In genomic region chr16:92301412-92301806, GRCm38 (mm10) we compare ENCODE assay signal across 8 mouse cellular contexts. TPM values are rescaled to one million over a fixed set of nuclear protein-coding genes. Genes with fewer than 3 reads are reported as not detected.
DNase-seq lines count a peak whose midpoint lies in the region; ATAC-seq and TF ChIP-seq lines count a peak whose summit lies in the region.

No protein-coding gene starts in this region.

- peak overlapping the region; percentile 94 for H3K4me2 ChIP-seq in heart, embryonic 13.5 days
- peak overlapping the region; percentile 72 for H3K4me2 ChIP-seq in hindbrain, embryonic 11.5 days (replicated peaks; ENCODE audit: low read depth, low read length)
- H3K4me2 ChIP-seq in liver, postnatal 0 days (ENCODE audit: low read depth, low read length) = peak overlapping the region; percentile 82

- DNase-seq in heart, adult 9 months (ENCODE audit: low spot score in 2 of 2) = no peak
- no peak for DNase-seq in ES-E14 (ENCODE audit: low read depth, low spot score)
- peak; percentile 41 for DNase-seq in embryo, embryonic 11 days
- DNase-seq in hindbrain, embryonic 11.5 days (ENCODE audit: low spot score) = no peak
- no peak for DNase-seq in liver, postnatal 0 days
- DNase-seq in adrenal gland, adult 8-10 months = no peak

- in situ Hi-C loops in ES-E14 (cut with MboI; ENCODE audit: low sequenced_read_pairs in 2 of 2, unreplicated experiment in 2 of 2) = no loop called here

- H3K27ac ChIP-seq in heart, embryonic 13.5 days (replicated peaks) = peak overlapping the region; percentile 78
- H3K27ac ChIP-seq in ES-E14 (ENCODE audit: insufficient read depth, low read depth, low read length, poor library complexity, severe bottlenecking) = no peak overlapping the region
- H3K27ac ChIP-seq in hindbrain, embryonic 11.5 days (ENCODE audit: low read depth, low read length) = no peak overlapping the region
- H3K27ac ChIP-seq in liver, postnatal 0 days (ENCODE audit: low read depth) = peak overlapping the region; percentile 30; the same call in 1 of the 2 replicates
- 0 out of 2 replicates have a peak overlapping the region, but pooled peaks have one; percentile 3 for H3K27ac ChIP-seq in small intestine, adult 2 months (ENCODE audit: insufficient read depth, low read depth, low read length)

- ATAC-seq in heart, embryonic 13.5 days (ENCODE audit: extremely low read depth, insufficient number of reproducible peaks, low FRiP score, low TSS enrichment) = peak; percentile 35
- peak; percentile 75 for ATAC-seq in hindbrain, embryonic 11.5 days (ENCODE audit: low FRiP score)
- peak; percentile 61 for ATAC-seq in liver, postnatal 0 days

- peaks cover 12% of the 10 kb centered on the region for H3K36me3 ChIP-seq in heart, embryonic 13.5 days
- H3K36me3 ChIP-seq in ES-E14 (ENCODE audit: control insufficient read depth, insufficient read depth, low read length, poor library complexity, severe bottlenecking) = no peaks in the 10 kb centered on the region
- no peaks in the 10 kb centered on the region for H3K36me3 ChIP-seq in hindbrain, embryonic 11.5 days (ENCODE audit: control insufficient read depth, insufficient read depth, low read length)
- H3K36me3 ChIP-seq in liver, postnatal 0 days (replicated peaks; ENCODE audit: insufficient read depth, low read length) = no peaks in the 10 kb centered on the region; the same call in 1 of the 2 replicates
- H3K36me3 ChIP-seq in small intestine, adult 2 months (ENCODE audit: control insufficient read depth, insufficient read depth, low read length) = peaks cover 3% of the 10 kb centered on the region; the same call in 1 of the 2 replicates

- no peaks in the 10 kb centered on the region for H3K27me3 ChIP-seq in heart, embryonic 13.5 days (replicated peaks)
- H3K27me3 ChIP-seq in hindbrain, embryonic 11.5 days (ENCODE audit: control insufficient read depth, insufficient read depth, low read length) = no peaks in the 10 kb centered on the region
- no peaks in the 10 kb centered on the region for H3K27me3 ChIP-seq in liver, postnatal 0 days (ENCODE audit: insufficient read depth, low read length)
- no peaks in the 10 kb centered on the region for H3K27me3 ChIP-seq in small intestine, adult 2 months (ENCODE audit: control insufficient read depth, insufficient read depth, low read length)

- peaks cover 29% of the 10 kb centered on the region for H3K4me1 ChIP-seq in heart, embryonic 13.5 days
- peaks cover 3 to 5% of the 10 kb centered on the region in 2 experiments; a peak in 2 of 4 replicates for H3K4me1 ChIP-seq in ES-E14 (ENCODE audit: control insufficient read depth in 2 of 2, insufficient read depth in 2 of 2, low read length in 2 of 2, poor library complexity in 1 of 2)
- H3K4me1 ChIP-seq in hindbrain, embryonic 11.5 days (replicated peaks; ENCODE audit: control insufficient read depth, insufficient read depth, low read length) = no peaks in the 10 kb centered on the region
- peaks cover 17% of the 10 kb centered on the region for H3K4me1 ChIP-seq in liver, postnatal 0 days (ENCODE audit: insufficient read depth)
- peaks cover 10% of the 10 kb centered on the region; the same call in 1 of the 2 replicates for H3K4me1 ChIP-seq in small intestine, adult 2 months (ENCODE audit: control insufficient read depth, insufficient read depth, insufficient read length, low read length)

- WGBS in heart, embryonic 13.5 days = under 1% methylated on average over 12 of the region's 12 CpGs
- WGBS in hindbrain, embryonic 11.5 days = under 1% methylated on average over 12 of the region's 12 CpGs
- WGBS in liver, postnatal 0 days (ENCODE audit: insufficient replicate concordance) = 3% methylated on average over 12 of the region's 12 CpGs
- 1% methylated on average over 12 of the region's 12 CpGs for WGBS in small intestine, adult 2 months

- peak overlapping the region; percentile 84 for H3K4me3 ChIP-seq in heart, embryonic 13.5 days
- H3K4me3 ChIP-seq in ES-E14 (ENCODE audit: insufficient read depth in 1 of 2, low read depth in 1 of 2, low read length in 2 of 2, poor library complexity in 1 of 2, severe bottlenecking in 1 of 2) = peak overlapping the region; percentile 59 to 72
- H3K4me3 ChIP-seq in hindbrain, embryonic 11.5 days (ENCODE audit: low read depth, low read length) = peak overlapping the region; percentile 60
- H3K4me3 ChIP-seq in liver, postnatal 0 days (ENCODE audit: low read depth, low read length) = peak overlapping the region; percentile 70
- peak overlapping the region; percentile 79 for H3K4me3 ChIP-seq in small intestine, adult 2 months (ENCODE audit: low read depth, low read length)

- no peak for TF ChIP-seq EP300 in liver, postnatal 0 days (IDR thresholded peaks at IDR 0.05; ENCODE audit: low read depth)

- H3K9ac ChIP-seq in heart, embryonic 13.5 days = peak overlapping the region; percentile 91
- H3K9ac ChIP-seq in ES-E14 (ENCODE audit: insufficient read depth, low read depth, low read length, poor library complexity, severe bottlenecking) = peak overlapping the region; percentile 63
- peak overlapping the region; percentile 83 for H3K9ac ChIP-seq in hindbrain, embryonic 11.5 days (ENCODE audit: low read depth, low read length)
- H3K9ac ChIP-seq in liver, postnatal 0 days (replicated peaks) = peak overlapping the region; percentile 78

- H3K9me3 ChIP-seq in heart, embryonic 13.5 days = no peaks in the 10 kb centered on the region
- H3K9me3 ChIP-seq in ES-E14 (ENCODE audit: control insufficient read depth, insufficient read depth, low read depth, low read length) = no peaks in the 10 kb centered on the region
- H3K9me3 ChIP-seq in hindbrain, embryonic 11.5 days (ENCODE audit: control insufficient read depth, low read length) = no peaks in the 10 kb centered on the region
- no peaks in the 10 kb centered on the region for H3K9me3 ChIP-seq in liver, postnatal 0 days (ENCODE audit: low read length)

- TF ChIP-seq POLR2A in small intestine, adult 2 months (IDR thresholded peaks at IDR 0.05; ENCODE audit: low read depth, low read length) = no peak

- no peak for TF ChIP-seq CTCF in liver, postnatal 0 days (IDR thresholded peaks at IDR 0.05; ENCODE audit: low read depth)
- no peak for TF ChIP-seq CTCF in small intestine, adult 2 months (IDR thresholded peaks at IDR 0.05; ENCODE audit: extremely low read depth, insufficient read length, insufficient replicate concordance, low read depth, low read length)

TF ChIP-seq in ES-E14, 5 proteins besides CTCF, POLR2A, EP300 and RAD21:
- TF ChIP-seq ZNF384 (IDR thresholded peaks at IDR 0.05; ENCODE audit: low read depth, low read length) (no peak), ZC3H11A (IDR thresholded peaks at IDR 0.05; ENCODE audit: borderline replicate concordance, low read depth, low read length) (no peak), HCFC1 (IDR thresholded peaks at IDR 0.05; ENCODE audit: borderline replicate concordance, insufficient read depth, low read length) (no peak), MAFK (IDR thresholded peaks at IDR 0.05; ENCODE audit: insufficient read depth, low read depth, low read length) (no peak), CHD2 (IDR thresholded peaks at IDR 0.05; ENCODE audit: low read depth, low read length) (no peak)

RNA-seq across cellular contexts. Expression of gene Smim11, which starts 0.3 kb away (rescaled TPM):
- polyA plus RNA-seq in heart, embryonic 13.5 days (2015; fragmentation: Nextera tagmentation; extraction: Ambion mirVana) = 101 and 111 TPM in 2 replicates
- total RNA-seq in ES-E14 (2012; rRNA removed) = 27.5 and 34.1 TPM in 2 replicates
- 112 and 121 TPM in 2 replicates for polyA plus RNA-seq in hindbrain, embryonic 11.5 days (2014; fragmentation: Nextera tagmentation; extraction: Ambion mirVana)
- polyA plus RNA-seq in liver, postnatal 0 days (2015; fragmentation: Nextera tagmentation; extraction: Ambion mirVana) = 42.5 and 47.6 TPM in 2 replicates
- 14.6 and 18.2 TPM in 2 replicates for polyA plus RNA-seq in small intestine, adult 2 months (2012; rRNA removed)
- total RNA-seq in adrenal gland, adult 8-10 months (2022) = 10 to 100 TPM; 52.1 to 83.0 (median 64.7) TPM

RNA-seq across cellular contexts. Expression of gene Kcne2, which starts 9.2 kb away (rescaled TPM):
- polyA plus RNA-seq in heart, embryonic 13.5 days (2015; fragmentation: Nextera tagmentation; extraction: Ambion mirVana) = 1.2 and 1.3 TPM in 2 replicates
- not detected in 2 replicates for total RNA-seq in ES-E14 (2012; rRNA removed)
- 14.7 and 23.1 TPM in 2 replicates for polyA plus RNA-seq in hindbrain, embryonic 11.5 days (2014; fragmentation: Nextera tagmentation; extraction: Ambion mirVana)
- polyA plus RNA-seq in liver, postnatal 0 days (2015; fragmentation: Nextera tagmentation; extraction: Ambion mirVana) = not detected in 2 replicates
- polyA plus RNA-seq in small intestine, adult 2 months (2012; rRNA removed) = not detected in 2 replicates
- not detected for total RNA-seq in adrenal gland, adult 8-10 months (2022)

RNA-seq across cellular contexts. Expression of gene Fam243, which starts 19.8 kb away (rescaled TPM):
- not detected in 2 replicates for polyA plus RNA-seq in heart, embryonic 13.5 days (2015; fragmentation: Nextera tagmentation; extraction: Ambion mirVana)
- total RNA-seq in ES-E14 (2012; rRNA removed) = not detected in 2 replicates
- polyA plus RNA-seq in hindbrain, embryonic 11.5 days (2014; fragmentation: Nextera tagmentation; extraction: Ambion mirVana) = not detected in 2 replicates
- polyA plus RNA-seq in liver, postnatal 0 days (2015; fragmentation: Nextera tagmentation; extraction: Ambion mirVana) = not detected in 2 replicates
- not detected in 2 replicates for polyA plus RNA-seq in small intestine, adult 2 months (2012; rRNA removed)
- under 1 TPM in 1 of 4 experiments, not detected in 3; 0.13 TPM for total RNA-seq in adrenal gland, adult 8-10 months (2022)

RNA-seq across cellular contexts. Expression of gene Kcne1, which starts 57.9 kb away (rescaled TPM):
- 105 and 125 TPM in 2 replicates for polyA plus RNA-seq in heart, embryonic 13.5 days (2015; fragmentation: Nextera tagmentation; extraction: Ambion mirVana)
- total RNA-seq in ES-E14 (2012; rRNA removed) = not detected in 2 replicates
- 0.32 and 0.66 TPM in 2 replicates for polyA plus RNA-seq in hindbrain, embryonic 11.5 days (2014; fragmentation: Nextera tagmentation; extraction: Ambion mirVana)
- not detected in 2 replicates for polyA plus RNA-seq in liver, postnatal 0 days (2015; fragmentation: Nextera tagmentation; extraction: Ambion mirVana)
- not detected in 2 replicates for polyA plus RNA-seq in small intestine, adult 2 months (2012; rRNA removed)
- not detected for total RNA-seq in adrenal gland, adult 8-10 months (2022)

Comparison
In these comparisons a context has a peak if more than half of its experiments do, and no peak if none do; other contexts are left out.
1. H3K27ac ChIP-seq: peak in heart, embryonic 13.5 days (single experiment), liver, postnatal 0 days (single experiment) and small intestine, adult 2 months (single experiment); none in ES-E14 (single experiment) and hindbrain, embryonic 11.5 days (single experiment).
2. Peak in every context shown above with its lines, with median percentiles within 50 percentile points of each other: ATAC-seq, H3K4me2 ChIP-seq, H3K4me3 ChIP-seq and H3K9ac ChIP-seq.